Mouse (Mus musculus) bone marrow macrophage, adult 2 months (primary cell): Measurements from ENCODE around the gene Kiz. TPM values are rescaled to one million over a fixed set of nuclear protein-coding genes. Genes with fewer than 3 reads are reported as not detected.

Experiments
- H3K27ac ChIP-seq: 2 replicates; pipeline ENCODE4 v1.5.1; 2012; ENCODE audit warnings: low read depth, low read length; ENCODE audit not compliant: insufficient read depth
- H3K4me1 ChIP-seq: 2 replicates; pipeline ENCODE4 v1.6.1; 2012; ENCODE audit warnings: low read length; ENCODE audit not compliant: control insufficient read depth, insufficient read depth
- H3K4me3 ChIP-seq: 2 replicates; pipeline ENCODE4 v1.5.1; 2012; ENCODE audit warnings: mild to moderate bottlenecking, low read length, moderate library complexity; ENCODE audit not compliant: insufficient read depth
- CTCF ChIP-seq: IDR thresholded peaks from 2 replicates; pipeline ENCODE4 v1.5.1; 2012; ENCODE audit warnings: low read depth, mild to moderate bottlenecking, low read length, moderate library complexity
- POLR2A ChIP-seq: IDR thresholded peaks from 2 replicates; pipeline ENCODE4 v1.6.1; 2012; ENCODE audit warnings: mild to moderate bottlenecking, low read depth, low read length, borderline replicate concordance
- polyA plus RNA-seq: library from polyadenylated mRNA; stranded (reverse); fragments of >200 nt; gene quantifications from 2 replicates; pipeline ENCODE4 v1.2.4, GENCODE M21; 2012; ENCODE audit not compliant: missing spikeins, insufficient read depth, insufficient read length

Kiz gene
- polyA plus RNA-seq, 1 experiment: 30.2 TPM

GRCm38 (mm10) chr2:146856853-146857252, 1.2 kb downstream of the Kiz start:
- no peak overlapping the region for H3K27ac ChIP-seq
- H3K4me1 ChIP-seq: peaks cover 4% of the 10 kb centered on the region; the same call in 1 of the 2 replicates
- H3K4me3 ChIP-seq: no peak overlapping the region
- TF ChIP-seq CTCF (no peak), POLR2A (no peak)

- H3K4me1 ChIP-seq: no peaks in the 10 kb centered on the region
- TF ChIP-seq CTCF (no peak), POLR2A (no peak)
- no peak overlapping the region for H3K4me3 ChIP-seq
- no peak overlapping the region for H3K27ac ChIP-seq
Measured at GRCm38 (mm10) chr2:146865781-146866180, 10.1 kb downstream of the Kiz start.

- no peak overlapping the region for H3K27ac ChIP-seq
- H3K4me3 ChIP-seq: no peak overlapping the region
- peaks cover 6% of the 10 kb centered on the region for H3K4me1 ChIP-seq
- no peak for TF ChIP-seq POLR2A
- TF ChIP-seq CTCF: no peak
Measured at GRCm38 (mm10) chr2:146871300-146872269, 15.9 kb downstream of the Kiz start.

GRCm38 (mm10) chr2:146872697-146873096, 17.0 kb downstream of the Kiz start:
- Histone ChIP-seq H3K4me3 (no peak overlapping the region), H3K4me1 (peaks cover 6% of the 10 kb centered on the region), H3K27ac (no peak overlapping the region)
- TF ChIP-seq POLR2A (no peak), CTCF (no peak)

- no peak for TF ChIP-seq POLR2A
- TF ChIP-seq CTCF: no peak
- Histone ChIP-seq H3K4me3 (no peak overlapping the region), H3K4me1 (peaks cover 6% of the 10 kb centered on the region), H3K27ac (no peak overlapping the region)
Measured at GRCm38 (mm10) chr2:146873881-146874441, 18.3 kb downstream of the Kiz start.

- TF ChIP-seq CTCF: no peak
- TF ChIP-seq POLR2A: no peak
- Histone ChIP-seq H3K4me1 (peaks cover 4% of the 10 kb centered on the region), H3K27ac (no peak overlapping the region), H3K4me3 (no peak overlapping the region)
Measured at GRCm38 (mm10) chr2:146877423-146878098, 21.9 kb downstream of the Kiz start.

GRCm38 (mm10) chr2:146881623-146882022, 26.0 kb downstream of the Kiz start:
- Histone ChIP-seq H3K4me1 (no peaks in the 10 kb centered on the region), H3K4me3 (no peak overlapping the region), H3K27ac (no peak overlapping the region)
- no peak for TF ChIP-seq POLR2A
- no peak for TF ChIP-seq CTCF

- Histone ChIP-seq H3K4me3 (no peak overlapping the region), H3K4me1 (no peaks in the 10 kb centered on the region), H3K27ac (no peak overlapping the region)
- TF ChIP-seq POLR2A: no peak
- TF ChIP-seq CTCF: no peak
Measured at GRCm38 (mm10) chr2:146884291-146884855, 28.7 kb downstream of the Kiz start.

- TF ChIP-seq POLR2A: no peak
- TF ChIP-seq CTCF: no peak
- no peaks in the 10 kb centered on the region for H3K4me1 ChIP-seq
- H3K27ac ChIP-seq: no peak overlapping the region
- no peak overlapping the region for H3K4me3 ChIP-seq
Measured at GRCm38 (mm10) chr2:146888786-146889414, 33.2 kb downstream of the Kiz start.
